Mouse (Mus musculus) heart, adult 2 months (tissue): ENCODE measurements around the gene Klk1b21. TPM values are rescaled to one million over a fixed set of nuclear protein-coding genes. Genes with fewer than 3 reads are reported as not detected.
"Not testable (repeated sequence)": the region's sequence is repeated elsewhere in the genome, so short reads cannot be mapped to it uniquely, and the experiment has no call there.

Source experiments
- DNase-seq, 2 experiments: peaks; one replicate each; pipeline ENCODE4 v3.0.0; 2021
- H3K27ac ChIP-seq: fragments of 200-600 bp; 2 replicates; pipeline ENCODE4 v1.8.1; 2022
- H3K27me3 ChIP-seq: fragments of 200-500 bp; 2 replicates; pipeline ENCODE4 v1.6.1; 2012; ENCODE audit warnings: mild to moderate bottlenecking, low read length, inconsistent platforms, mixed read lengths; ENCODE audit not compliant: control insufficient read depth, insufficient read depth
- H3K36me3 ChIP-seq: fragments of 200-500 bp; 2 replicates; pipeline ENCODE4 v1.6.1; 2012; ENCODE audit warnings: low read length, inconsistent platforms; ENCODE audit not compliant: control insufficient read depth, insufficient read depth
- H3K4me1 ChIP-seq: fragments of 200-500 bp; 2 replicates; pipeline ENCODE4 v1.6.1; 2011; ENCODE audit warnings: low read length; ENCODE audit not compliant: control insufficient read depth, insufficient read depth
- H3K4me3 ChIP-seq: fragments of 200-600 bp; 2 replicates; pipeline ENCODE4 v1.8.1; 2022
- H3K79me2 ChIP-seq: fragments of 200-500 bp; replicated peaks from 2 replicates; pipeline ENCODE4 v1.6.1; 2012; ENCODE audit warnings: mild to moderate bottlenecking, inconsistent platforms, low read length, moderate library complexity, mixed read lengths; ENCODE audit not compliant: control insufficient read depth, insufficient read depth
- H3K9ac ChIP-seq: fragments of 200-500 bp; 2 replicates; pipeline ENCODE4 v1.6.1; 2012; ENCODE audit warnings: low read depth, mild to moderate bottlenecking, control low read depth, inconsistent platforms, low read length, mixed read lengths
- CTCF ChIP-seq: fragments of 200-600 bp; IDR thresholded peaks from 2 replicates; pipeline ENCODE4 v1.8.1; 2022; ENCODE audit warnings: antibody characterized with exemption, mild to moderate bottlenecking, moderate library complexity
- EP300 ChIP-seq: fragments of 200-500 bp; IDR thresholded peaks from 2 replicates; pipeline ENCODE4 v1.6.1; 2011; ENCODE audit warnings: low read depth, low read length, control low read depth; ENCODE audit not compliant: insufficient read depth
- POLR2A ChIP-seq: fragments of 200-500 bp; IDR thresholded peaks from 2 replicates; pipeline ENCODE4 v1.6.1; 2011; ENCODE audit warnings: mild to moderate bottlenecking, low read depth, low read length, control low read depth; ENCODE audit not compliant: insufficient read depth
- WGBS: fragments of 180-500 bp; shearing (Covaris S2); methylation state at CpG from one replicate; pipeline ENCODE4 v1.1.7; 2018; 5-methylcytosine and 5-hydroxymethylcytosine counted together
- intact Hi-C: fragments of 180-260 bp; cut with DNase I; formaldehyde crosslinking; loops from one replicate; pipeline ENCODE4 v1.15.1; 2025
- long read RNA-seq: library from polyadenylated mRNA; stranded (forward); transcript quantifications from one replicate; pipeline ENCODE4 v2.0.0, GENCODE M21; 2021
- polyA plus RNA-seq: library from polyadenylated mRNA; depleted of rRNA; stranded (reverse); fragments of >200 nt; gene quantifications from 2 replicates; pipeline ENCODE4 v1.2.3, GENCODE M21; 2012; rRNA removed
- total RNA-seq, 2 experiments: library from RNA; stranded (reverse); gene quantifications; 2 replicates each; pipeline ENCODE4 v1.2.3; 2021

Klk1b21 gene
- total RNA-seq (not detected), polyA plus RNA-seq (not detected in 2 replicates)
- long read RNA-seq, result 0 reads

- WGBS, result 73% methylated on average over 3 of the region's 3 CpGs
- intact Hi-C loops, result not testable (repeated sequence)
Measured at GRCm38 (mm10) chr7:44102028-44102427, at the start of gene Klk1b21. Gene Klk1b21, plus strand, starts transcription at chr7:44102328.

GRCm38 (mm10) chr7:44072117-44072516, 30.0 kb upstream of the Klk1b21 start:
- Histone ChIP-seq H3K36me3 (no peaks in the 10 kb centered on the region), H3K4me1 (no peaks in the 10 kb centered on the region), H3K27ac (no peak overlapping the region), H3K27me3 (no peaks in the 10 kb centered on the region), H3K79me2 (no peaks in the 10 kb centered on the region), H3K9ac (no peak overlapping the region), H3K4me3 (no peak overlapping the region)
- TF ChIP-seq EP300, result no peak
- TF ChIP-seq POLR2A, result no peak
- TF ChIP-seq CTCF, result no peak
- no peak for DNase-seq
- WGBS, result 54% methylated on average over 2 of the region's 2 CpGs
- intact Hi-C loops, result no loop called here

More at GRCm38 (mm10) chr7:44102028-44102427, at the start of gene Klk1b21:
- H3K9ac ChIP-seq, H3K4me1 ChIP-seq, H3K27me3 ChIP-seq, H3K4me3 ChIP-seq, H3K27ac ChIP-seq, H3K36me3 ChIP-seq, DNase-seq, H3K79me2 ChIP-seq: not testable (repeated sequence)

GRCm38 (mm10) chr7:44077703-44078102, 24.4 kb upstream of the Klk1b21 start:
- no peaks in the 10 kb centered on the region for H3K4me1 ChIP-seq
- H3K27ac ChIP-seq, result no peak overlapping the region
- WGBS, result 20% methylated on average over 1 of the region's 1 CpGs
- H3K36me3 ChIP-seq, result no peaks in the 10 kb centered on the region
- H3K27me3 ChIP-seq, result no peaks in the 10 kb centered on the region
- H3K4me3 ChIP-seq, result no peak overlapping the region
- H3K9ac ChIP-seq, result no peak overlapping the region
- intact Hi-C loops, result no loop called here
- H3K79me2 ChIP-seq, result no peaks in the 10 kb centered on the region
- DNase-seq, result no peak
- TF ChIP-seq POLR2A (no peak), EP300 (no peak), CTCF (no peak)

GRCm38 (mm10) chr7:44096111-44096510, 6.0 kb upstream of the Klk1b21 start:
- intact Hi-C loops, result no loop called here
- DNase-seq, result no peak
- Histone ChIP-seq H3K27ac (no peak overlapping the region), H3K36me3 (no peaks in the 10 kb centered on the region), H3K9ac (no peak overlapping the region), H3K4me1 (no peaks in the 10 kb centered on the region), H3K79me2 (no peaks in the 10 kb centered on the region), H3K4me3 (no peak overlapping the region), H3K27me3 (no peaks in the 10 kb centered on the region)
- TF ChIP-seq EP300, result no peak
- TF ChIP-seq CTCF, result no peak
- TF ChIP-seq POLR2A, result no peak
- 69% methylated on average over 1 of the region's 1 CpGs for WGBS

- 53% methylated on average over 4 of the region's 4 CpGs for WGBS
- TF ChIP-seq CTCF (no peak), EP300 (no peak), POLR2A (no peak)
- intact Hi-C loops, result no loop called here
Measured at GRCm38 (mm10) chr7:44112373-44112772, 10.2 kb downstream of the Klk1b21 start, which contains the start of gene Klk1b22. Gene Klk1b22, plus strand, starts transcription at chr7:44112673.

GRCm38 (mm10) chr7:44123445-44123844, 21.3 kb downstream of the Klk1b21 start:
- TF ChIP-seq EP300 (no peak), POLR2A (no peak), CTCF (no peak)
- Histone ChIP-seq H3K4me3 (no peak overlapping the region), H3K4me1 (no peaks in the 10 kb centered on the region), H3K79me2 (no peaks in the 10 kb centered on the region), H3K27me3 (no peaks in the 10 kb centered on the region), H3K9ac (no peak overlapping the region), H3K36me3 (no peaks in the 10 kb centered on the region), H3K27ac (no peak overlapping the region)
- 80% methylated on average over 6 of the region's 6 CpGs for WGBS
- DNase-seq, result no peak
- intact Hi-C loops, result no loop called here

More at GRCm38 (mm10) chr7:44112373-44112772, 10.2 kb downstream of the Klk1b21 start, which contains the start of gene Klk1b22:
- no peaks in the 10 kb centered on the region for H3K36me3 ChIP-seq
- H3K9ac ChIP-seq, result no peak within 1 kb of the TSS
- H3K79me2 ChIP-seq, result no peaks in the 10 kb centered on the region
- no peak within 1 kb of the TSS for H3K27ac ChIP-seq
- DNase-seq, result no peak
- H3K4me3 ChIP-seq, result no peak within 1 kb of the TSS
- no peaks in the 10 kb centered on the region for H3K4me1 ChIP-seq
- no peaks in the 10 kb centered on the region for H3K27me3 ChIP-seq
